Mouse (Mus musculus) lung, postnatal 0 days (tissue): ENCODE measurements around the gene Gpc2.

Experiments
- CTCF ChIP-seq: IDR thresholded peaks from 2 replicates; pipeline ENCODE4 v1.5.1; 2016; ENCODE audit warnings: antibody characterized with exemption, mild to moderate bottlenecking
- EP300 ChIP-seq: IDR thresholded peaks from 2 replicates; pipeline ENCODE4 v1.6.1; 2016; ENCODE audit warnings: antibody characterized with exemption, mild to moderate bottlenecking, control low read depth

GRCm38 (mm10) chr5:138283540-138283939 is 3.7 kb upstream of the Gpc2 start:
- peak; percentile 41 for TF ChIP-seq CTCF
- no peak for TF ChIP-seq EP300
